Mouse (Mus musculus): ENCODE measurements at regions not wholly inside any gene's neighbourhood (a gene's known extent, or its start where the extent isn't known, plus 50 kb on each side); places are given as distances from the start of the nearest gene placed in this dataset.
"Not testable (repeated sequence)": the region's sequence is repeated elsewhere in the genome, so short reads cannot be mapped to it uniquely, and the experiment has no call there.

GRCm38 (mm10) chr8:96128329-96128728, 240.0 kb upstream of the Got2 start:
- no peaks in the 10 kb centered on the region for H3K36me3 ChIP-seq (ENCODE audit: control insufficient read depth, insufficient read depth, low read length)
- H3K27ac ChIP-seq (ENCODE audit: control insufficient read depth, insufficient read depth, low read depth, low read length): no peak overlapping the region
- TF ChIP-seq POLR2A (IDR thresholded peaks at IDR 0.05; ENCODE audit: control insufficient read depth, low read depth, low read length): no peak
- no peaks in the 10 kb centered on the region for H3K4me1 ChIP-seq (ENCODE audit: control insufficient read depth, insufficient read depth, low read length)
- H3K4me3 ChIP-seq (ENCODE audit: control insufficient read depth, low read depth, low read length): no peak overlapping the region
- H3K27me3 ChIP-seq (ENCODE audit: control insufficient read depth, insufficient read depth, low read length): no peaks in the 10 kb centered on the region

GRCm38 (mm10) chr8:96100817-96101216, 212.5 kb upstream of the Got2 start:
- Histone ChIP-seq H3K4me1 (ENCODE audit: control insufficient read depth, insufficient read depth, low read length) (no peaks in the 10 kb centered on the region), H3K36me3 (ENCODE audit: control insufficient read depth, insufficient read depth, low read length) (no peaks in the 10 kb centered on the region), H3K4me3 (ENCODE audit: control insufficient read depth, low read depth, low read length) (no peak overlapping the region), H3K27ac (ENCODE audit: control insufficient read depth, insufficient read depth, low read depth, low read length) (no peak overlapping the region), H3K27me3 (ENCODE audit: control insufficient read depth, insufficient read depth, low read length) (no peaks in the 10 kb centered on the region)
- TF ChIP-seq CTCF (IDR thresholded peaks at IDR 0.05; ENCODE audit: control insufficient read depth, insufficient read depth, insufficient replicate concordance, low read depth, low read length) (no peak), POLR2A (IDR thresholded peaks at IDR 0.05; ENCODE audit: control insufficient read depth, low read depth, low read length) (no peak)

GRCm38 (mm10) chr8:96092931-96093330, 204.6 kb upstream of the Got2 start:
- Histone ChIP-seq H3K27me3 (ENCODE audit: control insufficient read depth, insufficient read depth, low read length) (no peaks in the 10 kb centered on the region), H3K36me3 (ENCODE audit: control insufficient read depth, insufficient read depth, low read length) (no peaks in the 10 kb centered on the region), H3K4me1 (ENCODE audit: control insufficient read depth, insufficient read depth, low read length) (peaks cover 3% of the 10 kb centered on the region), H3K4me3 (ENCODE audit: control insufficient read depth, low read depth, low read length) (no peak overlapping the region), H3K27ac (ENCODE audit: control insufficient read depth, insufficient read depth, low read depth, low read length) (no peak overlapping the region)
- TF ChIP-seq CTCF (IDR thresholded peaks at IDR 0.05; ENCODE audit: control insufficient read depth, insufficient read depth, insufficient replicate concordance, low read depth, low read length) (no peak), POLR2A (IDR thresholded peaks at IDR 0.05; ENCODE audit: control insufficient read depth, low read depth, low read length) (no peak)

- TF ChIP-seq CTCF (IDR thresholded peaks at IDR 0.05; ENCODE audit: control insufficient read depth, insufficient read depth, insufficient replicate concordance, low read depth, low read length): no peak
- H3K36me3 ChIP-seq (ENCODE audit: control insufficient read depth, insufficient read depth, low read length): no peaks in the 10 kb centered on the region
Measured at GRCm38 (mm10) chr8:96090231-96090630, 201.9 kb upstream of the Got2 start.

GRCm38 (mm10) chr8:96068306-96068705, 180.0 kb upstream of the Got2 start:
- Histone ChIP-seq H3K4me3 (ENCODE audit: control insufficient read depth, low read depth, low read length) (no peak overlapping the region), H3K27ac (ENCODE audit: control insufficient read depth, insufficient read depth, low read depth, low read length) (no peak overlapping the region), H3K4me1 (ENCODE audit: control insufficient read depth, insufficient read depth, low read length) (no peaks in the 10 kb centered on the region), H3K27me3 (ENCODE audit: control insufficient read depth, insufficient read depth, low read length) (no peaks in the 10 kb centered on the region), H3K36me3 (ENCODE audit: control insufficient read depth, insufficient read depth, low read length) (no peaks in the 10 kb centered on the region)
- TF ChIP-seq CTCF (IDR thresholded peaks at IDR 0.05; ENCODE audit: control insufficient read depth, insufficient read depth, insufficient replicate concordance, low read depth, low read length) (no peak), POLR2A (IDR thresholded peaks at IDR 0.05; ENCODE audit: control insufficient read depth, low read depth, low read length) (no peak)

More at GRCm38 (mm10) chr8:96090231-96090630, 201.9 kb upstream of the Got2 start:
- Histone ChIP-seq H3K27me3 (ENCODE audit: control insufficient read depth, insufficient read depth, low read length) (no peaks in the 10 kb centered on the region), H3K4me1 (ENCODE audit: control insufficient read depth, insufficient read depth, low read length) (peaks cover 3% of the 10 kb centered on the region), H3K27ac (ENCODE audit: control insufficient read depth, insufficient read depth, low read depth, low read length) (no peak overlapping the region), H3K4me3 (ENCODE audit: control insufficient read depth, low read depth, low read length) (no peak overlapping the region)

GRCm38 (mm10) chr8:96047686-96048085, 159.3 kb upstream of the Got2 start:
- Histone ChIP-seq H3K36me3 (ENCODE audit: control insufficient read depth, insufficient read depth, low read length) (no peaks in the 10 kb centered on the region), H3K27me3 (ENCODE audit: control insufficient read depth, insufficient read depth, low read length) (no peaks in the 10 kb centered on the region), H3K4me1 (ENCODE audit: control insufficient read depth, insufficient read depth, low read length) (no peaks in the 10 kb centered on the region), H3K27ac (ENCODE audit: control insufficient read depth, insufficient read depth, low read depth, low read length) (no peak overlapping the region), H3K4me3 (ENCODE audit: control insufficient read depth, low read depth, low read length) (no peak overlapping the region)
- TF ChIP-seq POLR2A (IDR thresholded peaks at IDR 0.05; ENCODE audit: control insufficient read depth, low read depth, low read length) (no peak), CTCF (IDR thresholded peaks at IDR 0.05; ENCODE audit: control insufficient read depth, insufficient read depth, insufficient replicate concordance, low read depth, low read length) (no peak)

GRCm38 (mm10) chr8:96042335-96042734, 154.0 kb upstream of the Got2 start:
- Histone ChIP-seq H3K36me3 (ENCODE audit: control insufficient read depth, insufficient read depth, low read length) (no peaks in the 10 kb centered on the region), H3K4me3 (ENCODE audit: control insufficient read depth, low read depth, low read length) (no peak overlapping the region), H3K4me1 (ENCODE audit: control insufficient read depth, insufficient read depth, low read length) (no peaks in the 10 kb centered on the region), H3K27me3 (ENCODE audit: control insufficient read depth, insufficient read depth, low read length) (no peaks in the 10 kb centered on the region), H3K27ac (ENCODE audit: control insufficient read depth, insufficient read depth, low read depth, low read length) (no peak overlapping the region)
- TF ChIP-seq POLR2A (IDR thresholded peaks at IDR 0.05; ENCODE audit: control insufficient read depth, low read depth, low read length) (no peak), CTCF (IDR thresholded peaks at IDR 0.05; ENCODE audit: control insufficient read depth, insufficient read depth, insufficient replicate concordance, low read depth, low read length) (no peak)

- no peak for TF ChIP-seq POLR2A (IDR thresholded peaks at IDR 0.05; ENCODE audit: control insufficient read depth, low read depth, low read length)
- no peak for TF ChIP-seq CTCF (IDR thresholded peaks at IDR 0.05; ENCODE audit: control insufficient read depth, insufficient read depth, insufficient replicate concordance, low read depth, low read length)
Measured at GRCm38 (mm10) chr8:96040216-96040615, 151.9 kb upstream of the Got2 start.

GRCm38 (mm10) chr8:96018742-96019141, 130.4 kb upstream of the Got2 start:
- H3K4me3 ChIP-seq (ENCODE audit: control insufficient read depth, low read depth, low read length); H3K27ac ChIP-seq (ENCODE audit: control insufficient read depth, insufficient read depth, low read depth, low read length); H3K36me3 ChIP-seq (ENCODE audit: control insufficient read depth, insufficient read depth, low read length); H3K27me3 ChIP-seq (ENCODE audit: control insufficient read depth, insufficient read depth, low read length); H3K4me1 ChIP-seq (ENCODE audit: control insufficient read depth, insufficient read depth, low read length): not testable (repeated sequence)

More at GRCm38 (mm10) chr8:96040216-96040615, 151.9 kb upstream of the Got2 start:
- no peaks in the 10 kb centered on the region for H3K27me3 ChIP-seq (ENCODE audit: control insufficient read depth, insufficient read depth, low read length)
- H3K36me3 ChIP-seq (ENCODE audit: control insufficient read depth, insufficient read depth, low read length): no peaks in the 10 kb centered on the region
- H3K27ac ChIP-seq (ENCODE audit: control insufficient read depth, insufficient read depth, low read depth, low read length): no peak overlapping the region
- H3K4me1 ChIP-seq (ENCODE audit: control insufficient read depth, insufficient read depth, low read length): no peaks in the 10 kb centered on the region
- no peak overlapping the region for H3K4me3 ChIP-seq (ENCODE audit: control insufficient read depth, low read depth, low read length)
